Mouse (Mus musculus) liver, embryonic 14.5 days (tissue): ENCODE measurements around the gene Ahcyl2. TPM values are rescaled to one million over a fixed set of nuclear protein-coding genes. Genes with fewer than 3 reads are reported as not detected.
"Not testable (repeated sequence)": the region's sequence is repeated elsewhere in the genome, so short reads cannot be mapped to it uniquely, and the experiment has no call there.

Experiments used
- ATAC-seq: fragments of 200-750 bp; cut with Nextera tagmentation; 2 replicates; pipeline ENCODE4 v1.8.0; 2017; ENCODE audit warnings: moderate number of reproducible peaks, mild to moderate bottlenecking, moderate library complexity; ENCODE audit not compliant: insufficient read depth
- DNase-seq, 3 experiments: peaks; one replicate each; pipeline ENCODE4 v3.0.0-alpha.2; 2012 to 2013; ENCODE audit warnings: low read depth in 3 of 3, low spot score in 3 of 3
- H3K27ac ChIP-seq: fragments of 300-500 bp; sonication (generic); 2 replicates; pipeline ENCODE4 v1.5.1; 2014; ENCODE audit warnings: moderate library complexity, mild to moderate bottlenecking, control low read depth, inconsistent platforms
- H3K27me3 ChIP-seq: fragments of 300-500 bp; sonication (generic); 2 replicates; pipeline ENCODE4 v1.6.1; 2014; ENCODE audit warnings: mild to moderate bottlenecking, low read length, moderate library complexity; ENCODE audit not compliant: control insufficient read depth, insufficient read depth
- H3K36me3 ChIP-seq: fragments of 300-500 bp; sonication (generic); replicated peaks from 2 replicates; pipeline ENCODE4 v1.6.1; 2014; ENCODE audit warnings: low read depth; ENCODE audit not compliant: control insufficient read depth, insufficient read depth
- H3K4me1 ChIP-seq, 2 experiments: fragments of 200-500 bp in 1 of 2; fragments of 300-500 bp in 1 of 2; sonication (generic) in 1 of 2; replicated peaks; 2 replicates each; pipeline ENCODE4 v1.6.1; 2012 to 2014; ENCODE audit warnings: antibody characterized with exemption in 1 of 2, inconsistent platforms in 1 of 2, low read length in 1 of 2; ENCODE audit not compliant: control insufficient read depth in 2 of 2, insufficient read depth in 2 of 2
- H3K4me2 ChIP-seq: fragments of 300-500 bp; sonication (generic); 2 replicates; pipeline ENCODE4 v1.6.1; 2014; ENCODE audit warnings: low read depth, mild to moderate bottlenecking, control low read depth, moderate library complexity
- H3K4me3 ChIP-seq, 2 experiments: fragments of 200-500 bp in 1 of 2; fragments of 300-500 bp in 1 of 2; sonication (generic) in 1 of 2; 2 replicates each; pipeline ENCODE4 v1.5.1; 2012 to 2014; ENCODE audit warnings: low read depth in 2 of 2, low read length in 2 of 2, mild to moderate bottlenecking in 2 of 2, control low read depth in 1 of 2, inconsistent platforms in 1 of 2, moderate library complexity in 1 of 2; ENCODE audit not compliant: insufficient read depth in 1 of 2
- H3K9ac ChIP-seq: fragments of 300-500 bp; sonication (generic); replicated peaks from 2 replicates; pipeline ENCODE4 v1.6.1; 2014; ENCODE audit warnings: mild to moderate bottlenecking, control low read depth, moderate library complexity
- H3K9me3 ChIP-seq: fragments of 300-500 bp; sonication (generic); 2 replicates; pipeline ENCODE4 v1.6.1; 2016; ENCODE audit warnings: low read length, mixed read lengths; ENCODE audit not compliant: control insufficient read depth
- CTCF ChIP-seq: IDR thresholded peaks from 2 replicates; pipeline ENCODE4 v1.5.1; 2016; ENCODE audit warnings: antibody characterized with exemption, low read depth, control low read depth
- EP300 ChIP-seq: IDR thresholded peaks from 2 replicates; pipeline ENCODE4 v1.6.1; 2016; ENCODE audit warnings: antibody characterized with exemption, low read depth
- WGBS: fragments of 180-500 bp; shearing (Covaris S2); extraction: QIAGEN DNeasy Blood & Tissue Kit; methylation state at CpG from one replicate; pipeline ENCODE4 v1.1.7; 2014; ENCODE audit not compliant: insufficient replicate concordance; 5-methylcytosine and 5-hydroxymethylcytosine counted together
- polyA plus RNA-seq, 2 experiments: library from polyadenylated mRNA; depleted of rRNA in 1 of 2; stranded (reverse) in 1 of 2; unstranded in 1 of 2; fragments of >200 nt; fragmentation: Nextera tagmentation in 1 of 2; extraction: Ambion mirVana in 1 of 2; gene quantifications; 2 replicates each; pipeline versions ENCODE4 v1.2.1 to v1.2.3; 2012 to 2014

The Ahcyl2 gene
- polyA plus RNA-seq, 2 experiments = 3.2 to 4.2 TPM

DNA sequence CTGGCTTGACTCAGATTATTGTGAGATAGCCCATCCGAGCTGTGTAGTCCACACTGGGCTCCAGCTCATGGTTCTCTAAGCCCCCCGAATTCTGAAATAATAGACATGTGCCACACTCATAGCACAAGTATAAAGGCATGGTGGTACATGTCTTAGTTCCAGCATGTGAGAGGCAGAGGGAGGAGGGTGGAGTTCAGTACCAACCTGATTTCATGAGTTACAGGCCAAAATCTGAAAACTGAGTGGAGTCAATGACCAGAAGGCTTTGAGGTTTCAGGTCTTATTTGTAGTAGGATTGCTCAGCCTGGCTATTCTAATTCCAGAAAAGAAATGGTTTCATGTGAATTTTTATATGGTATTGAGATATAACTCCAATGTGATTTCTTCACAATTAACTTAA lies 44.3 kb downstream of the Ahcyl2 start:
- Histone ChIP-seq H3K27ac (no peak overlapping the region), H3K4me3 (no peak overlapping the region), H3K4me1 (no peaks in the 10 kb centered on the region), H3K4me2 (no peak overlapping the region), H3K9ac (no peak overlapping the region), H3K9me3 (no peaks in the 10 kb centered on the region), H3K27me3 (no peaks in the 10 kb centered on the region), H3K36me3 (no peaks in the 10 kb centered on the region)
- WGBS = 58% methylated on average over 2 of the region's 2 CpGs
- TF ChIP-seq CTCF = no peak
- no peak for TF ChIP-seq EP300
- DNase-seq = no peak
- no peak for ATAC-seq

DNA sequence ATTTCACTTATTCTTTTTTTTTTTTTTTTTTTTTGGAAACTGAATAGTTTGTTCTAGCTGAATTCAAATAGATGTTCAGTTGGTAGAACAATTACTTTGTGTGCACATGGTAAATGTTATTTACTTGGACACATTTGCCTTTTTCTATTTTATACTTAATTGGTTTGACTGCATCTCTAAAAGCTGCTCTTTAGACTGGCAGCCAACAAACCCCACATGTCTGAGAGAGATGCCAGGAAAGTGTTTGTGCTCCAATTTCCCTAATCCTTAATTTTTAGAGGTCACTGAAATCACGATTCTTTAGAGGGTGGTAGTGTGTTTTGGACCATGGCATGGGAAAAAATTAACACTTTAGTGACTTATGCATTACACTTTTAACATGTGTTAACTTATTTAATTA lies 44.8 kb downstream of the Ahcyl2 start:
- Histone ChIP-seq H3K36me3 (no peaks in the 10 kb centered on the region), H3K27ac (no peak overlapping the region), H3K27me3 (no peaks in the 10 kb centered on the region), H3K9me3 (no peaks in the 10 kb centered on the region), H3K4me3 (no peak overlapping the region), H3K9ac (no peak overlapping the region), H3K4me2 (no peak overlapping the region), H3K4me1 (no peaks in the 10 kb centered on the region)
- TF ChIP-seq EP300 (no peak), CTCF (no peak)
- DNase-seq (no peak), ATAC-seq (no peak)
- WGBS = 49% methylated on average over 1 of the region's 1 CpGs

DNA sequence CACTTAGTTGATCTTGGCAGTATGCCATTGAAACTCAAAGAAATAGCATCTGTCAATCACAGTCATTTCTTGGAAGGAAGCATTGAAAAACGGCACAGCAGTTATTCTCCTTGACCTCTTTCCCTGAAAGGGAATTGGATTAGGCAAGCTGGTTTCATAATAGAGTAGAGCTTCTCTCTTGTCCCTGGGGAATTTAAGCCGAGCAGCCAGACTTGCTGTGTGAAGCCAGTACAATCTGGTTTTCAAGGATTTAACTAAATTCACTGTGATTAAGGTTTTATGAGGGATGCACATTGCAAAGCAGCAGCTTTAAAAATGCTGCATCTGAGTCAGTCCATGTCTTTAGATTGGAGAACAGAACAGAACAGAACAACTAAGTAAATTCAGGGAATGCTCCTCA lies 46.8 kb downstream of the Ahcyl2 start:
- ATAC-seq (no peak), DNase-seq (no peak)
- Histone ChIP-seq H3K9me3 (no peaks in the 10 kb centered on the region), H3K27ac (no peak overlapping the region), H3K27me3 (no peaks in the 10 kb centered on the region), H3K4me3 (no peak overlapping the region), H3K4me2 (no peak overlapping the region), H3K9ac (no peak overlapping the region), H3K36me3 (no peaks in the 10 kb centered on the region), H3K4me1 (no peaks in the 10 kb centered on the region)
- TF ChIP-seq EP300 (no peak), CTCF (no peak)
- WGBS = 47% methylated on average over 2 of the region's 2 CpGs

DNA sequence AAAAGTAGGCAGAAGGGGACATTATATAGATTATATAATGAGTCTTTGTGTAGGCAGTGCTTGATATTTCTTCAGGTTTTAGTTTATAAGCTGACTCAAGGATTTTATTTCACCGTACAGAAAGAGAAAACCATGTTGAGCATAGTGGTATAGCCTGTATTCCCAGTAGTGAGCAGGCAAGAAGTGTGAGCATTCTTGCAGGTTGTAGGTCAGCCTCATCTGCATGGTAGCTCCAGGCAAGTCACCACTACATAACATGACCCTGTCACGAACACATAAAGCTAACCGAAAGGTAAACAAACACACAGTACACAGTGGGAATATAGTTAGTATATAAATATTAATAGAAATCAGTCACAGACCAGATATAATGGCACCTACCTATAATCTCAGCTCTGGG lies 47.2 kb downstream of the Ahcyl2 start:
- Histone ChIP-seq H3K9ac (no peak overlapping the region), H3K4me2 (no peak overlapping the region), H3K4me1 (no peaks in the 10 kb centered on the region), H3K9me3 (no peaks in the 10 kb centered on the region), H3K4me3 (no peak overlapping the region), H3K36me3 (no peaks in the 10 kb centered on the region), H3K27me3 (no peaks in the 10 kb centered on the region), H3K27ac (no peak overlapping the region)
- DNase-seq = no peak
- TF ChIP-seq EP300 = no peak
- ATAC-seq = no peak
- 71% methylated on average over 3 of the region's 3 CpGs for WGBS

DNA sequence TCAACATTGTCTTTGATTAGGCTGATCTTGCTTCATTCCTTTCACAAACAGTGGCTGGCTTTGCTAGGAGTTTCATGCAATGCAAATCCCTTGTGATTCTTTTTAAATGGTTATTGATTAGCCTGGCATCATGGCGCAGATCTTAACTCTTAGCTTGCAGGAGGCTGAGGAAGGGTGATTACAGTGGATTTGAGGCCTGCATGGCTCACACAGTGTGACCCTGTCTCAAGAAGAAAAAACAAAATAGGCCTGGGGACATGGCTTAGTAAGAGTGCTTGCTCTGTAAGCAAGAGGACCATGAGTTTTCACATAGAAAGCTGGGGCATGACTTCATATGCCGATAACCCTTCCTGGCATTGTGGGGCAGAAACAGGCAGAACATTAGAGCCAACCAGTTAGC lies 47.8 kb downstream of the Ahcyl2 start:
- H3K4me2 ChIP-seq = no peak overlapping the region
- H3K9ac ChIP-seq = no peak overlapping the region
- no peaks in the 10 kb centered on the region for H3K27me3 ChIP-seq
- ATAC-seq (no peak), DNase-seq (no peak)
- no peaks in the 10 kb centered on the region for H3K36me3 ChIP-seq
- 81% methylated on average over 2 of the region's 2 CpGs for WGBS
- no peak overlapping the region for H3K4me3 ChIP-seq
- H3K4me1 ChIP-seq = no peaks in the 10 kb centered on the region
- TF ChIP-seq CTCF = no peak
- TF ChIP-seq EP300 = no peak
- no peak overlapping the region for H3K27ac ChIP-seq
- H3K9me3 ChIP-seq = no peaks in the 10 kb centered on the region

DNA sequence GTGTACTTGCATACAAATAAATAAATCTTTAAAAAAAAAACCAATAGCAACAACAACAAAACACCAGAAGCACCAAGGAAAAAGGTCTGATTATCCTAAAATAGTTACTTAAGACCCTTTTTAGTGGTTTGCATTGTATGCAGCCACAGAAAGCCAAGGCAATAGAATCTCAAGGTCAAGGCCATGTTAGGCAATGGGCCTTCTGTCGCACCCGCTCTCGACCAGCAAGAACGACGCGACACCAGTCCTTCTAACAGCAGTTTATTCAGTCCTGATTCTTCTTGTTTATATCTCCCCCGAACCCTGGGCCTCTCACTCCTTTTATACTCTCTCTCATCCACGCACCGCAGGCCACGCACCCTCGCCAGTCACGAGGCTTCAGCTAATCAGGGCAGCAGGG lies 48.6 kb downstream of the Ahcyl2 start:
- H3K36me3 ChIP-seq, H3K9ac ChIP-seq, H3K27ac ChIP-seq, H3K9me3 ChIP-seq, DNase-seq, H3K4me3 ChIP-seq, H3K4me1 ChIP-seq, H3K4me2 ChIP-seq, ATAC-seq, H3K27me3 ChIP-seq: not testable (repeated sequence)
- 85% methylated on average over 12 of the region's 12 CpGs for WGBS
